Mouse (Mus musculus) cerebellum, postnatal 25 days (tissue): ENCODE results near the gene Dcun1d3.

Experiments
- DNase-seq, 2 experiments: peaks; one replicate each; pipeline ENCODE4 v3.0.0; 2021; ENCODE audit warnings: mixed read lengths in 2 of 2

Gene Dcun1d3

DNA sequence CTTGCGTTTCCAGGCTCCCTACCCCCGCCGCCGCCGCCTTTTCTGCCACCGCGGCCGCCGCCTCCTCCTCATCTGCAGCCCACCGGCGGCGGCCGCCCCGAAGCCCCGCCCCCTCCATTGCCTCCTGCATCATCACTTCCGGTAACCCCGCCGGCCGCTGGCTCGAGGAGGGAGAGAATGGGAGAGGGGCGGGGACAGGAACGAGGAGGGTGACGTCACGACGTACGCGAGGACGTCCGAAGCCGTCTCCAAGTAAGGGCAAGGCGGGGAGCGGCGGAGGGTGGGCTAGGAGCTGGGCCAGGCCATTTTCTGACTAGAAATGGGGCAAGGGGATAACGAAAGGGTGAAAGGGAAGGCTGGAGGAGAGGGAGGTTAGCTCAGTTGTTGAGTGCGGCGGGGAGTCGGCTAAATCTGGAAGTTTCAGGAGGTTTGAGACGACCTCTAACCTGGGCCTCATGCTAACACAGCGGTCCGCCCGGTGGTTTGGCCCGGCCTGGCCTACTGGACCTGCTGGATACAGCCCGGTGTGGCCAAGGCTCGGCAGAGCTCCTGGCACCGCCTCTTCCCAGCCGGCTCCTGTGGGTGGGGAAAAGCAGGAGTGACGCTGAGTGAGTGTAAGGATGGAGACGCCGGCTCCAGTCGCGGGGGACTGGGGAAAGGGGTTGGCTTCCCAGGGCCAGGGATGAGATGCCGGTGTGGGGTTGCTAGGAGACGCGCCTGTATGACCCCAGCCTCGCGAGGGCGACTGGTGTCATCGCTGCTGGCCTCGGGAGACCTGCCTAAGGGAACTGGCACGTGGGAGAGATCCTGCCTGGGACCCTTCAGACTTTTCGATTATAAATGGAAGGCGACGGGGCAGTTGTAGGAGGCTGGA, at the start of gene Dcun1d3, which contains the start of gene Lyrm1:
Gene Dcun1d3, minus strand, starts transcription at position 660 of the 874 bp plus-strand sequence.
Gene Lyrm1, plus strand, starts transcription at position 223 of the 874 bp plus-strand sequence.
- peak; percentile 95 to 99 for DNase-seq

DNA sequence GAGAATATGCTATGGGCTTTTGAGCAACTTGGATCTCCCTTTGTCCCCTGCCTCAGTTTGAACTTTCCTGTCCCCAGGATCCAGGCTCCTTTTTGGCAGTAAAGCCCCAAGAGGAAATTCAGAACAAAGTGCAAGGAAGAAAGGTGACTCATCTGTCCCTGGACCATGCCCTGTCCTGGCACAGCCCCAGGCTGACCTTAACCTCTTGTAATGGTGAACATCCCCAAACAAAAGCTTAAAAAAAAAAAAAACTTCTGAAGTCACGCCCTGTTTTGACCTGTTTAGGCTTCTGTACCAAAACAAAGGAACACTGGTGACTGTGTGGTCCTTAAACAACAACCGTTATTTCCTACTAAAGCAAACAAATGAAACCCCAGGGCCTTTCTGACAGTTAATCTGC, 45.5 kb upstream of the Dcun1d3 start:
- no peak for DNase-seq

DNA sequence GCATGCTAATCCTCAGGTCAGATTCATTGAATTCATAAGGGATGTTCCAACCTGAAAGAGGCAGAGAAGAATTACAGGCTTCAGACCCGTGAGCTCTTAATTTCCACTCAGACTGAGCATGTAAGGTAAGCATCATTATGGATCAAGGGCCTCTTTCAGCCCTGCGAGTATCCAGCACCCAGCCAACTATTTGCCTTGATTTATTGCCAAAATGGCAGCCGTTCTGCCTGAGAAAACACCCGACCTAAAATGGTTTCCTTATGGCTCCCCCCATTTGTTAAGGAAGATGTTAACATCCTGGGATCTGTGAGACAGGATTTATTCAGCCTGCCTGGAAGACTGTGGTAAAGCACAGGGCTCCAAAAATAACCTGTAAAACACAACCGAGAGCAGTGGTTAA, 40.9 kb upstream of the Dcun1d3 start:
- no peak for DNase-seq

DNA sequence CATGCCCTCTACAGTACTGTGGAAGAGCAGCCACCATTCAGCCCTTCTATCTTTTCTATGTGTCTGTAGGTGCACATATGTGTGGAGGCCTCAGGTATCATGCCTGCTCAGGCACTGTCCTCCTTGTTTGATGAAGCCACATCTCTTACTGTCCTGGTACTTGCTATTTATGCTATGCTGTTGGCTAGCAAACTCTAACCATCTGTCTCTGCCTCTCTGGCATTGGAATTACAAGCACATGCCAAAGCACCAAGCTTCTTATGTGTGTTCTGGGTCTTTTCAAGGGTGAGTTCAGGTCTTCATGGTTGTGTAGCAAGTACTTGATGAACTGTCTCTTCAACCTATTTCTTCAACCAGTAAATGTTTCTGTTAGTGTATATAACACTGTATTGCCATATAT, 40.2 kb upstream of the Dcun1d3 start:
- DNase-seq = peak in 1 of 2 experiments; percentile 28

DNA sequence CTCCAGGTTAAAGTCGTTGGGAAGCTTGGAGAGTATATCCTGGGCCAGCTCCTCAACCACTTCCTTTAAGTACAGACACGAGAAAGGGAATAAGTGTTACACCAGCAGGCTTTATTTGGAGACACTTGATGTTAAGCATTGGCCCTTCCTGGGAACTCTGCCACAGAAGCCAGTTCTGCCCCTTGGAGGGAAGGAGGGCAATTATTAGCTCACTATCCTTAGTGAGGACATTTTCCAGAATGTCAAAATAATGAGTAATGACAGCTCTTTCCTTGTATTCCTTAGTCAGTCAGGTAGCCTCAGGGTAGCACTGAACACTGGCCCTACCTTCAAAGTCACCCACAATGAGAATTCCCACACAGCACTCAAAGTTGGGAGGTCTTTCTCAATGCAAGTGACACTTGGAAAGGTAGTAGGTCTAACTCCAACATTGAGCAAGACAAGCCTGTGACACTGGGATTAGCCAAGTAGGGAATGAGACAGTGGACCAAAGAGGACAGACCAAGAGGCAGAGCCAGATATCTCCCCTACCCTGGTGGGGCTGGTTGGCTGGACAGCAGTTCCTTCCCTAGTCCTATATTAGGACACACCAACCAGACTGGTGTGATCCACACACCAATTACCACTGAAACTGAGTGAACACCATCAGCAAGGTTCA, 32.8 kb upstream of the Dcun1d3 start:
- DNase-seq = no peak

DNA sequence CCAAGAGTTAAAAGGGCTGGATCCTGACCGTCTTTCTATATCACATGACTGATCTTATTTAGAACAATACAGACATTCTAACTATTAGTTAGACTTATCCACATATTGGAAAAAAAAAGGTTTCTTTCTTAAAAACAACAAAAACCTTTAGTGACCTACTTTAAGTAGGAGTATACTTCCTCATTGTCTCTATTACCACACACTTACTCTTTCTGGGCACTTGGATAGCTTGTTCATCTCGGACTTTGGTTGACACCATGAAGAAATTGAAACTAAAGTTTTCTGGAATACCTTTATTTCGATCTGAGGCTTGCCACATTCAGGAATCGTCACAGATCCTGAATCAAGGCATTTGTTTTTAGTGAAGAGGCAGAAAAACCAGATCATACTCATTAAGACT, 25.0 kb upstream of the Dcun1d3 start:
- no peak for DNase-seq

DNA sequence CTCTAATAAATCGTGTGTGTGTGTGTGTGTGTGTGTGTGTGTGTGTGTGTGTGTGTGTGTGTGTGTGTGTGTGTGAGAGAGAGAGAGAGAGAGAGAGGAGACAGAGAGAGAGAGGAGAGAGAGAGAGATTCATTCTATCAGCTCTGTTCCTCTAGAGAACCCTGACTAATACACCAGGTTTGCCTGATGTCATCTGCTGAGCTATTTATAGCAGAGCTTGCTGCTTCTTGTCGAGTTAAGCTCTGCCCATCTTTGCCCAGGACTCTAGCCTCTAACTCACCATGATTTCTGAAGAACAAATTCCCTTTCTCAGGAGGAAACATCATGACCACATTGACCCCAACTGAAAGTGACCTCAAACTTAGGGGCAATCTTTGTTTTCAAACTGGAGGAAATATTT, 24.4 kb upstream of the Dcun1d3 start:
- peak in 1 of 2 experiments; percentile 42 for DNase-seq

DNA sequence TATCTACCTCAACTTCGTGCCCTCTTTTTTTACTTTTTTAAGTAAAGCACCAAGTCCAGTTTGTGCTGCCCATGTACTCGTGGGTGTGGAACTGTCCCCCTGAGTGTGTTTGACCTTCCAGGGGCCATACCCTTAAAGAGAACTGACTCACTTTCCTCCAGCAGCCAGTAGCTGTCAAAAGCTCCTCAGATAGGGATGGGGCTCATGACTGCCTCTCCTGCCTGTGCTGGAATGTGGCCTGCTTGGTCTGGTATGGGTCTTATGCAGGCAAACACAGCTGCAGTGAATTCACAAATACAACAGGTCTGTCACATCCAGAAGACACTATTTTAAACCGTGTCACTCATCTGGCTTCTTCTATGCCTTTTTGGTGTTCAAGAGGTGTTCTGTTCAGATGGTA, 15.6 kb upstream of the Dcun1d3 start:
- no peak for DNase-seq

DNA sequence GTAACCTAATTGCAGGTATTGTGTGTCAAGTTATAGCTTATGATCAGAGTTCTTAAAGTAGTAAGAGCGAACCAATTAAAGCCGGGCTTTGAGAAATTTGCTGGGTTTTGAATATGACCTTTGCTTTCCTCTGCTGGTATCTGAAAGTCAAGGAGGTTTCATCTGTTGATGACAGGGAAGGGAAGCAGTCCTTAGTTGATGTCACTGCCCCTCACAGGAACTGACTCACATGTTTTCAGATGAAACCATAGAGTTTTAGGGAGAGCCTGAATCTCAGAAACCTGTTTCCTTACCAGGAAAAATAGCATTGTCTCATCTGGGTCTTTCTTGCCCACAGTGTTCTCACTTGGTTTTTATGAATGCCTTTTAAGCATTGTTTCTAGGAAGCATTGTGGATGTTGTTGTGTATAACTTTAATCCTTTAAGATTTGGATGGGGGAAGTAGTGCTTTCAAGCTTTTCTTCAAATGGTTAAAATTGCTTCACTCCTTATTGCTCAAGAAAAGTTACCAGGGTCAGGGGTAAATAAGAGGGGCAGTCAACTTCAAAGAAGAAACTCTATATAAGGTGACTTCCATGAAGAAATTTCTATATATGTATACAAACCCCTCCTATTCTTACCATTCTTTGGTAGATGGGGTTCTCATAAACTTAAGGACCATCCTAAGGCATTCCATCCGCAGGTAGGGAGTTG, 10.6 kb upstream of the Dcun1d3 start:
- DNase-seq = no peak

DNA sequence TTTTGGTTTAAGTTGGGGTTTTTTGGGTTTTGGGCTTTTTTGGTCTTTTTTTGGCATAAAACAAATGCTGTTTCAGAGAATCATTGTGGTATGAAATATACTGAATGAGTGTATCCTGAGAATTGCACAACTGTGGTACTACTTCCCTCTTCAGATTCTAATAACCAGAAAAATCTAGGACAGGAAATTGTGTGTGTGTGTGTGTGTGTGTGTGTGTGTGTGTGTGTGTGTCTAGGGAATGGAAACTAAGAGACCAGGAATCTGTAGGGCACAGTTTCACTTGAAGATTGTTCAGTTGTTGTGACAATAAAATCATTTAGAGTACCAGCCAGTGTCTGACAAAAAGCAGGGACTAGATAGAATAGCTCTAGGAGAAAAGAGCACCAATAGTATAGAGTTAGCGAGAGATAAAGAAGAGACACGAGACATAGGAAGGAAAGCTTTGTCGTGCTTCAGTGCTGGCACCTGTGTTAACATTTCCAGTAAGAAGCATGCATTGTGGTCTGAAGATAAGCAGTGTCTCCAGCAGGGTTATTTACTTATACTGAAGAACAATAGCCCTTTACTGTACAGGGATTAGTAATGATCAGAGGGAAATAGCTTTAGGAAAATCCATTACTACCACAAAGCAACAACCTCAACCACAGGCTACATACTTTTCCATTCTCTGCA, 3.4 kb upstream of the Dcun1d3 start:
- DNase-seq = no peak

DNA sequence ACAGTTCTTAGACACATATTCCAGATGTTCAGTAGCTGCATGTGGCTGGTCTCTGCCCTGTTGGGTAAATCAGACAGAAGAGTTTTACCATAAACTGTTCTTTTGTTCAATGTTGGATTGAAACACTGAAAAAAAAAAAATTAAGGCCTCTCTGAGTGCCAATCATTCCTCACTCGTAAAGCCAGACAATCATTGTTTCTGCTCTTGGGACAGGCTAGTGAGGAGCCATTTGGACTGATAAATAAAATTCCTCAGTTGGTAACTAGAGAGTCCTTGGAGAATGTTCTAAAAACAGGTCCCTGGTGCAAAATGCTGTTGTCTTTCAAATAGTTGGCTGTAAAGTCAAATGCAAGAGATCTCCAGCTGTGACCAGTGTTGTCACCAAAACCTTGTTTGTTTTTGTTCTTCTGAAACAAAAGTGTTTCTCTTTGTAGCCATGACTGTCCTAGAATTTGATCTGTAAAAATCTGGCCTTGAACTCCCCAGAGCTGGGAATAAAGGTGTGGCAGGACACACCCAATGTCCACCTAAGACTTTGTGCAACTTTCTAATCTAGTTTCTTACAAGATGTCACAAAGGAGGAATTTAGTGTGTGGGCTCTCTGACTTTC, 2.3 kb upstream of the Dcun1d3 start:
- no peak for DNase-seq

DNA sequence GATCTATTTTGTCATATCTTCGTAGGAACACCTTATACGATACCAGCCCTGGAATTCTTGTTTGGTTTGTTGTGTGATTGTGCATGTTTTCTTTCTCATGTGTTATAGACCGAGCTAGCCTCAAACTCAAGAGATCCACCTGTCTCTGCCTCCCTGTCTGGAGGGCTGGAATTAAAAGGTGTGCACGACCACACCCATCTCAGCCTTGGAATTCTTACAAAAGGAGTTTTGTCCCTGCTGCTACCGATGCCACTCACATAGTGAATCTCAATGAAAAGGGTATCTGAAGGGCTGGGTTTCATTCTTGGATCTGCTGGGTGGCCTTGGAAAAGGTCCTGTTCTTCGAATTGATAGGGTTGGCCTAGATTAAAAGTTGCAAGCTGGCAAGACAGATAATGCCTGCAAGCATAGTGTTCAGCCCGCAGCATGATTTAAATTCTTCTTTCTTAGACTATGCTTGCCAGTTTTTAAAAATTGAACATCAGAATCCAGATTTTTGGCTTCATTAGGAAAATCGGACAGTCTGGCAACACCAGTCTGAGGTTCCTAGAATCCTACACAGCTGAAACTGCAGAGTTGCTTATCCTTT, 1.5 kb upstream of the Dcun1d3 start:
- no peak for DNase-seq

DNA sequence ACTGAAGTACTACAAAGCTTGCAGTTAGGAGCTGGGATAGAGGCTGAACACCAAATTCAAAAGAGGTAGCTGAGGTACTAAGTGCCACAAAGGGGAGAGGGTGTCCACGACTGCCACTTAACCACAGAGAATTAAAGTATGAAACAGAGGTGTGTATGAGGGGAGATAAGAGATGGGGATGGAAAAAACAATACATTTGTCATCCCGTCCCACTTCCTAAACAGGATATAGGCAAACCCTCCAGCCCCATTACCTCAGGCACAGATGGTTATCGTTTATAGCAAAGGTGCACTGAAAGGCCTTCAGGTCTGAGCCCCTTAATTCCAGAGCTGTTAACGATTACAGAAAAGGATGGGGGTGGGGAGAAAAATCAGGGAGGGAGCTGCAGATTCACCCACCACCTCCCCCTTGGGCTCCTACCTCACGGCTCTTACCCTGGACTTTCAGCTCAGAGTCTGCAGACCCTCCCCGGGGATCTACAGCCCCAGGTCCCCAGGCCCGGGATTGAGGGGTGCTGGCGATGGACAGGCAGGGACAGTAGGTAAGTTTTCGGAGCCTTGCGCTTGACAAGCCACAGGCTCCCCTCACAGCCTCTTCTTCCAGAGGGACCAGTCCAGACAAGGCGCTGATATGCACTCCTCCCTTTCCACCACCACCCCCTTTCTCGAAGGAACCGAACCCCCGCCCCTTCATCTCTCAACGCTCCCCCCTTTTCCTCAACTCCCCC, 1.1 kb downstream of the Dcun1d3 start:
- no peak for DNase-seq

DNA sequence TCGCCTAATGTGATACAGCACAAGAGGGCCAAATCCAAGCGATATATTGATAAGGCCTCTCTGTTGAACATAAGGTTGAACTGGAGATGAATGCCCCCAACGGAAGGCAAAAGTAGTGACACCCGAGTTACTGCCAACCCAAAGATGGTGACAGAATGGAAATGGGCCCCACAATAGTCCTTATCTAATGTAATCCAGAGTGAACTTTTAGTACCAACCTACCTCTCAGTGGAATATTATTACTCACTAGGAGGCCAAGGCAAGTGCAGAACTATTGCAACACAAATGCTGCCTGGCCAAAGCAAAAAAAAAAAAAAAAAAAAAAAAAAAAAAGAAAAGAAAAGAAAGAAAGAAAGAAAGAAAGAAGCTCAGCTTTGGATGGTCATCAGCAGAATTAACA, 3.4 kb downstream of the Dcun1d3 start:
- no peak for DNase-seq

DNA sequence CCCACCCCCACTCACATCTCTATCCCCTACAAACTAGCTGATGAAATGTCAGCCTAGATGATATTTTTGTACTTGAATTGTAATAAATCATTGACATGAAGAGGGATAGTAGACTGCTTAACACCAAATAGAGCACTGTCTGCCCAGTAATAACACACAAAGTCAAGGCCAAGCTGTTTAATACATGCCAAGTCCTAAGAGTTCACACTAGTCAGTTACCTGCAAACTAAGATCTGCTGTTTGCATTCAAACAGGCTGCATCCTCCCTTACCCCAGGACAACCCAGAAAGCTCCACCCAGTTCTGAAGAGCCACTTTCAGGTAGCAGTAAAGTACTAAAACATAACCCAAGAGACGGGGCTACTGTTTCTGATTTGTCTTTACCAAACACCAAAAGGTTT, 3.9 kb downstream of the Dcun1d3 start:
- DNase-seq = no peak

DNA sequence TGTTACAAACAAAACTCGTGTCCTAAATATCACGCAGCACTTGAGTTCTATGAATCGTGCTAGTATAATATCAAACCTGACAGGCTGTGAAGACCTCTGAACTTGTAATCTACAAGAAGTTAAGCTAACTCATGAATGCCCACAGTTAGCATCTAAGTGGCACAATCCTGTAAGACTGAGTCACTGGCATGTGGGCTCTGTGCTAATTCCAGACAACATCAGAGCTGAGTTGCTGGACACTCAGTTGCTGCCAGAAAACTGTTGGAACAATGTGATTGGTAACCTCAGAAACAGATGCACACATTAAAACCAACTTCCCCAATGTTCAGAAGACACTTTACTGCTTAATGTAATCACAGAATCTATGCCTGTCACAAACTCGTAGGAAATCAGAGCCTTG, 8.2 kb downstream of the Dcun1d3 start:
- no peak for DNase-seq

DNA sequence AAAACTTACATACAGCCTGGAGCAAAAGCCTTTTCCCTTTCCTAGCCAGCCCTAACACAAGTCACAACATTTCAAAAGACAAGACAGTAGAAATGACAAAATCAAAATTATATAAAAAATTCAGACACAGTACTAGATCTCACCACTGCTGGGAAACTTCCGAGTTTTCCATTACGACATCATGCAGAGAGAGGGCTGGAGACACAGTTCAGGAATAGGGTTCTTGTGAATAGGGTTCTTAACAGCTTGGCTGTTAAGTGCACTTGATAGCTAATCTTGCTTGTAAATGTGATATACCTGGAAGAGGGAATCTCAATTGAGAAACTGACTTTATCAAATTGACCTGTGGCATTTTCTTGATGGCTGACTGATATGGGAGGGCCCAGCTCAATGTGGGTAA, 14.9 kb downstream of the Dcun1d3 start:
- DNase-seq = no peak

DNA sequence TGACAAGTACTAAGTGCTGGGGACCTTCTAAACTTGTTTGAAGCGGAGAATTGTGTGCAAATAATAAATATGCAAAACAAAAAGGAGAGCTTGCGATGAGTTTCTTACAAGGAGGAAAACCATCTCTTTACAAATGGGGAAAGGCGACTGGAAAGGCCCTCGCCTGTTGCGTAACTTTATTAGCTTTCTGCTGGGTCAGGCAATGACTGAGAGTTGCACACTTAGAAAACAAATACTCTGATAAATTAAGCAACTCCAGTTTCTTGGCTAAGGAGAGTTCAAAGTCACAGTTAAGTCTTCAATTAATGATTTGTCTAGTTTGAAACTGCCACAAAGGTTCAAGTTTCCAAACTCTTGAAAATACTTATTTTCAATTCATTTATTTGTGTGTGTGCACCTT, 15.8 kb downstream of the Dcun1d3 start:
- no peak for DNase-seq

DNA sequence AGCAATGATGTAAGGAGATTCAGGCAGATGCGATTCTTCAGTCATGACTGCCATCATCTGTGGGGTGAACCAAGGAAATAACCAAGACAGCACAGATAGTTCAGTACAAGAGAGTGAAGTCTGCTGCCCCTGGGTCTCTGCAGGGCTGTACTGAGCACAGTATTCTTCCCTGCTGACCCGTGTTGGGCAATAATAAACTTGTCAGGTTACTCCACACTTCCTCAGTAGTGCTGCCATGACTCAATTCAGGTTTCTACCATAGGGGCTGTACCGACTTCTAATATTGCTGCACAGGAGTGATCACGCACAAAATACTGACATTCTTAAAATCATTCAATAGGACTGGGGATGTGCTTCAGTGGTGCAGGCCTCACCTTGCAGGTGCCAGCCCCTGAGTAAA, 16.9 kb downstream of the Dcun1d3 start:
- DNase-seq = no peak

DNA sequence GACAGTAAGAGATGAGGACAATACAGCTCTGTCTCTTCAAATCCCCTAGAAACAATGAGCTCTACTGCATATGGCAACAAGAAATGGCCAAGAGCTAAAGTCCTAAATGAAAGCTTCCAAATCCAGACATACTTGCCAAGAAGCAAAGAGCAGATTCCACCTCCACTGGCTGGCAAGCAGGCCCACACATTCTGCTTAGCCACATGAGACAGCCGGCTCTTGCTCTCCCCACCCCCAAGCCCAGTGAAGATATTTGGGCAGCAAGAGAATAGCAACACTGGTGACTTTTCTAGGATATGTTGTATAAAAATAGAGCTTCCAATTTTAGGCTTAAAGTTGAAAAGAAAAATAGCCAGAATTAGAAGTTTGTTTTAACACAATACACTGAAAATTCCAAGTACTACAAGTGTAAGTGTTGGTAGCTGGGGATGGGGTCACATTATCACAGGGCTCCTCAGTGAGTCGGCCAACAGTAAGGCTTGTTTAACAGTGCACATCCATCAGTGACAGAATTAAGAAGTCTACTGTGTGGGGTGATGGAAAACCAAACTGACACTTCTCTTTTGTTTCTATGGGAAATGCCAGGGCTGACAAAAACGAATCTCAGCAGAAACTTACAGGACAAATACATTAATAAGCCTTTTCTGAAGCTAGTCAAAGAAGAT, 20.2 kb downstream of the Dcun1d3 start:
- DNase-seq = peak; percentile 43 to 66

DNA sequence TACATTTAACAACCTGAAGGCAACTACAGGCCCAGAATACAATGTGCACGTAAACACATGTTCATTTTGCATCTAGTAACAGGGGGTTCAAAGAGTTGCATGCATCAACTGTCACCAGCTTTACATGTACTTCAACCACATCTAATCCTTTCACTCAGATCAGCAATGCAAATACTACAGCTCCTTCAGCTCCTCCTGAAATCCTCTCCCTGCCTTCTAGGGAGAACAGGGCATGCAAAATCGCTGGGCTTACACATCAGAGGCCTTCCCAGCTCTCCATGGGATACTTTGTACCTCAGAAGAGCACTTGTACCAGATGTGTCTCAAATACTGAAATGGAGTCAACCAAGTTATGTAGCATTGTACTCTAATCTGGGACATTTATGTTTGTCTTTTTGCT, 23.0 kb downstream of the Dcun1d3 start:
- no peak for DNase-seq
